Mouse (Mus musculus) ES-Bruce4 (cell line): Measurements from ENCODE around the gene Klc3.

Source experiments
- CTCF ChIP-seq: IDR thresholded peaks from one replicate; pipeline ENCODE4 v1.8.1; 2011; ENCODE audit warnings: low read depth, low read length
- POLR2A ChIP-seq: IDR thresholded peaks from one replicate; pipeline ENCODE4 v1.8.1; 2011; ENCODE audit warnings: low read length; ENCODE audit not compliant: insufficient read depth

- no peak for TF ChIP-seq POLR2A
- TF ChIP-seq CTCF, result no peak
Measured at GRCm38 (mm10) chr7:19410766-19411344, 7.0 kb upstream of the Klc3 start.
